9 mouse cellular contexts compared by ENCODE assay signal in the genomic region with DNA sequence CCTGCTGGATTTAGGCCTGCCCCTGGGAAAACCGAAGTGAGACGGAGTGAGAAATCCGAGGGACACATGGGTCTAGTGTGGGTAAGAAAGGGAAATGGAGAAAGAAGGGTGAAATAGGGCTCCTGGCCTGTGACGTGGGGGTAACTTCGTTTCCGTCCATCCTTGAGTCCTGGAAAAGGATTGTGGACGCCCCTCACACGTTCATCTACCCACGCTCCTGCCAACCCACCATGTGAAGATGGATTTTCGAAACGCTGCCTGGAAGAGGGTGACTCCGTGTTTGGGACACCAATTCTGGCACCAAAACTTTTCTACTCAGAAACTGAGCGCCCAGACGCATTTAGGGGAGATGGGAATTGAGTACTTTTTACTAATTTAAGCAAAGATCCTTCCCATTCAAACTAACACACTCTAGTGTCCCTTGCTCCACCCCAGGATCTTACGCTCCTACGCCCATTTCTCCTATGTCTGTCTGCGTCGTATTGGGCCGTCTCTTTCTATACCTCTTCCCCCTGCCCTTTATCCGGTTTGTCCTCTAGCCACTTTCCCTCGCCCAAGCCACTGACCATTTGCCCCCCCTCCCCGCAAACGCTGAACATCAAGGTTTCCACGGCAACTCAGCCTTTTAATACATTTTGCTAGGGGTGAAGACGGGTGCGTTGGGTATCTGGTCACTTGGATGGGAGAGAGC. TPM values are rescaled to one million over a fixed set of nuclear protein-coding genes. Genes with fewer than 3 reads are reported as not detected.
DNase-seq lines count a peak whose midpoint lies in the region; ATAC-seq lines count a peak whose summit lies in the region.
"Had no signal": no experiment of that assay in that cellular context is flagged by ENCODE, and none has a peak within 500 bp of the region (broad histone marks: within the 10 kb centered on the region; RNA-seq: fewer than 3 reads in every experiment).

No protein-coding gene starts in this region.

- peak overlapping the region; percentile 95 for H3K27ac ChIP-seq in embryonic facial prominence, embryonic 11.5 days (replicated peaks; ENCODE audit: low read depth, low read length)
- peak overlapping the region; percentile 97 for H3K27ac ChIP-seq in hindbrain, embryonic 10.5 days
- H3K27ac ChIP-seq in midbrain, embryonic 13.5 days, result peak overlapping the region; percentile 98
- H3K27ac ChIP-seq: liver, embryonic 15.5 days had no signal

- no peaks in the 10 kb centered on the region; the same call in 1 of the 2 replicates for H3K27me3 ChIP-seq in embryonic facial prominence, embryonic 11.5 days (ENCODE audit: control insufficient read depth, insufficient read depth, low read length)
- H3K27me3 ChIP-seq in hindbrain, embryonic 10.5 days (ENCODE audit: insufficient read depth, poor library complexity, severe bottlenecking), result peaks cover 48% of the 10 kb centered on the region
- 0 out of 2 replicates have a peak, but pooled peaks cover 12% of the 10 kb centered on the region for H3K27me3 ChIP-seq in midbrain, embryonic 13.5 days

- 23% methylated on average over 26 of the region's 26 CpGs for WGBS in embryonic facial prominence, embryonic 11.5 days
- 24% methylated on average over 26 of the region's 26 CpGs for WGBS in hindbrain, embryonic 10.5 days
- WGBS in midbrain, embryonic 13.5 days, result 20% methylated on average over 26 of the region's 26 CpGs

- no peaks in the 10 kb centered on the region; the same call in none of the 2 replicates for H3K36me3 ChIP-seq in embryonic facial prominence, embryonic 11.5 days (replicated peaks; ENCODE audit: control insufficient read depth, insufficient read depth, low read depth, low read length)
- H3K36me3 ChIP-seq in hindbrain, embryonic 10.5 days, result peaks cover 17% of the 10 kb centered on the region
- peaks cover 11% of the 10 kb centered on the region for H3K36me3 ChIP-seq in midbrain, embryonic 13.5 days
- H3K36me3 ChIP-seq: liver, embryonic 15.5 days had no signal

- H3K9ac ChIP-seq in embryonic facial prominence, embryonic 11.5 days (replicated peaks; ENCODE audit: low read length), result peak overlapping the region; percentile 97
- H3K9ac ChIP-seq in midbrain, embryonic 13.5 days (replicated peaks), result peak overlapping the region; percentile 96

- H3K4me2 ChIP-seq in embryonic facial prominence, embryonic 11.5 days (ENCODE audit: low read depth, low read length), result peak overlapping the region; percentile 79
- peak overlapping the region; percentile 81 for H3K4me2 ChIP-seq in midbrain, embryonic 13.5 days (replicated peaks)

- no peak for ATAC-seq in embryonic facial prominence, embryonic 11.5 days (replicated peaks; ENCODE audit: insufficient number of reproducible peaks, low FRiP score, low TSS enrichment, low read depth)
- ATAC-seq in midbrain, embryonic 13.5 days, result no peak

- DNase-seq in left cerebral cortex, postnatal 36 days (ENCODE audit: low spot score in 2 of 2), result peak; percentile 34 to 40
- no peak for DNase-seq in left cerebral cortex, postnatal 10 days (ENCODE audit: extremely low spot score in 1 of 2, low spot score in 2 of 2)
- DNase-seq in embryonic facial prominence, embryonic 11.5 days (ENCODE audit: low spot score), result no peak
- DNase-seq in hindbrain, embryonic 10.5 days (ENCODE audit: low spot score), result no peak
- DNase-seq in ovary, adult 18-20 months (ENCODE audit: low spot score), result no peak
- DNase-seq in frontal cortex, postnatal 14 days (ENCODE audit: low spot score in 2 of 2), result no peak
- DNase-seq in retina, embryonic 14.5 days (ENCODE audit: low spot score), result no peak

- H3K4me1 ChIP-seq in embryonic facial prominence, embryonic 11.5 days (ENCODE audit: control insufficient read depth, insufficient read depth, low read length), result peaks cover 11% of the 10 kb centered on the region
- peaks cover 77% of the 10 kb centered on the region for H3K4me1 ChIP-seq in hindbrain, embryonic 10.5 days (replicated peaks)
- peaks cover 64% of the 10 kb centered on the region for H3K4me1 ChIP-seq in midbrain, embryonic 13.5 days (replicated peaks)

- H3K4me3 ChIP-seq in embryonic facial prominence, embryonic 11.5 days (ENCODE audit: low read depth, low read length), result peak overlapping the region; percentile 82
- H3K4me3 ChIP-seq in hindbrain, embryonic 10.5 days, result peak overlapping the region; percentile 86
- H3K4me3 ChIP-seq in midbrain, embryonic 13.5 days (replicated peaks), result peak overlapping the region; percentile 71

- no peaks in the 10 kb centered on the region for H3K9me3 ChIP-seq in embryonic facial prominence, embryonic 11.5 days (replicated peaks; ENCODE audit: control insufficient read depth, low read length)
- no peaks in the 10 kb centered on the region for H3K9me3 ChIP-seq in hindbrain, embryonic 10.5 days
- no peaks in the 10 kb centered on the region for H3K9me3 ChIP-seq in midbrain, embryonic 13.5 days
- H3K9me3 ChIP-seq: liver, embryonic 15.5 days had no signal

- intact Hi-C loops in left cerebral cortex, postnatal 36 days (cut with DNase I), result loop anchor here (1.0 to 10.0 kb wide), 3 partner anchors 60 to 227 kb away; a partner anchor contains a TSS
- intact Hi-C loops in left cerebral cortex, postnatal 10 days (cut with DNase I), result loop anchor here (10.0 kb wide), 1 partner anchor 227 kb away; no protein-coding TSS in a partner anchor

RNA-seq across cellular contexts. Expression of a gene that starts 0.4 kb away (rescaled TPM):
- 10 to 100 TPM; 12.6 to 37.2 TPM for total RNA-seq in left cerebral cortex, postnatal 36 days (2021)
- 10 to 100 TPM; 30.7 to 32.5 TPM for total RNA-seq in left cerebral cortex, postnatal 10 days (2021)
- 14.7 and 18.5 TPM in 2 replicates for polyA plus RNA-seq in embryonic facial prominence, embryonic 11.5 days (2014; fragmentation: Nextera tagmentation; extraction: Ambion mirVana)
- polyA plus RNA-seq in hindbrain, embryonic 10.5 days (2016; fragmentation: Nextera tagmentation; extraction: Ambion mirVana), result 12.6 and 13.4 TPM in 2 replicates
- polyA plus RNA-seq in midbrain, embryonic 13.5 days (2015; fragmentation: Nextera tagmentation; extraction: Ambion mirVana), result 12.3 and 17.0 TPM in 2 replicates

RNA-seq across cellular contexts. Expression of a gene that starts 5.8 kb away (rescaled TPM):
- total RNA-seq in left cerebral cortex, postnatal 36 days (2021), result 100 to 1,000 TPM; 218 to 235 TPM
- total RNA-seq in left cerebral cortex, postnatal 10 days (2021), result 100 to 1,000 TPM; 214 to 216 TPM
- 0.59 and 0.72 TPM in 2 replicates for polyA plus RNA-seq in embryonic facial prominence, embryonic 11.5 days (2014; fragmentation: Nextera tagmentation; extraction: Ambion mirVana)
- 2.3 and 5.0 TPM in 2 replicates for polyA plus RNA-seq in hindbrain, embryonic 10.5 days (2016; fragmentation: Nextera tagmentation; extraction: Ambion mirVana)
- polyA plus RNA-seq in midbrain, embryonic 13.5 days (2015; fragmentation: Nextera tagmentation; extraction: Ambion mirVana), result 19.2 and 22.9 TPM in 2 replicates

RNA-seq across cellular contexts. Expression of a gene that starts 17.9 kb away (rescaled TPM):
- under 1 TPM in 1 of 2 experiments, not detected in 1; 0.30 TPM for total RNA-seq in left cerebral cortex, postnatal 36 days (2021)
- total RNA-seq in left cerebral cortex, postnatal 10 days (2021), result under 1 TPM; 0.19 to 0.28 TPM
- polyA plus RNA-seq in embryonic facial prominence, embryonic 11.5 days (2014; fragmentation: Nextera tagmentation; extraction: Ambion mirVana), result 0.27 and 0.56 TPM in 2 replicates
- polyA plus RNA-seq in hindbrain, embryonic 10.5 days (2016; fragmentation: Nextera tagmentation; extraction: Ambion mirVana), result 0.44 and 0.76 TPM in 2 replicates
- polyA plus RNA-seq in midbrain, embryonic 13.5 days (2015; fragmentation: Nextera tagmentation; extraction: Ambion mirVana), result 5.1 and 7.5 TPM in 2 replicates

RNA-seq across cellular contexts. Expression of a gene that starts 28.6 kb away (rescaled TPM):
- 1 to 10 TPM; 1.5 to 1.8 TPM for total RNA-seq in left cerebral cortex, postnatal 36 days (2021)
- total RNA-seq in left cerebral cortex, postnatal 10 days (2021), result 1 to 10 TPM; 2.8 to 4.4 TPM
- 210 and 212 TPM in 2 replicates for polyA plus RNA-seq in embryonic facial prominence, embryonic 11.5 days (2014; fragmentation: Nextera tagmentation; extraction: Ambion mirVana)
- polyA plus RNA-seq in hindbrain, embryonic 10.5 days (2016; fragmentation: Nextera tagmentation; extraction: Ambion mirVana), result 232 and 255 TPM in 2 replicates
- polyA plus RNA-seq in midbrain, embryonic 13.5 days (2015; fragmentation: Nextera tagmentation; extraction: Ambion mirVana), result 82.7 and 89.5 TPM in 2 replicates

RNA-seq across cellular contexts. Expression of a gene that starts 28.7 kb away (rescaled TPM):
- 100 to 1,000 TPM; 191 to 199 TPM for total RNA-seq in left cerebral cortex, postnatal 36 days (2021)
- total RNA-seq in left cerebral cortex, postnatal 10 days (2021), result 100 to 1,000 TPM; 194 to 200 TPM
- polyA plus RNA-seq in embryonic facial prominence, embryonic 11.5 days (2014; fragmentation: Nextera tagmentation; extraction: Ambion mirVana), result 128 and 133 TPM in 2 replicates
- polyA plus RNA-seq in hindbrain, embryonic 10.5 days (2016; fragmentation: Nextera tagmentation; extraction: Ambion mirVana), result 206 and 211 TPM in 2 replicates
- polyA plus RNA-seq in midbrain, embryonic 13.5 days (2015; fragmentation: Nextera tagmentation; extraction: Ambion mirVana), result 202 and 204 TPM in 2 replicates

Comparison
In these comparisons a context has a peak if more than half of its experiments do, and no peak if none do; other contexts are left out.
1. DNase-seq: peak in left cerebral cortex, postnatal 36 days (2 of 2); none in left cerebral cortex, postnatal 10 days (0 of 2), embryonic facial prominence, embryonic 11.5 days (single experiment), hindbrain, embryonic 10.5 days (single experiment), ovary, adult 18-20 months (single experiment), frontal cortex, postnatal 14 days (0 of 2) and retina, embryonic 14.5 days (single experiment).
2. Peak in every context shown above with its lines, with median percentiles within 50 percentile points of each other: H3K27ac ChIP-seq and H3K4me3 ChIP-seq.